Mouse (Mus musculus): ENCODE data around the gene Cd302. TPM values are rescaled to one million over a fixed set of nuclear protein-coding genes. Genes with fewer than 3 reads are reported as not detected.

Cd302 gene
- 17.2 and 17.4 TPM in 2 replicates for polyA plus RNA-seq (2016; fragmentation: Nextera tagmentation; extraction: Ambion mirVana)

- WGBS = 66% methylated on average over 4 of the region's 4 CpGs
- Histone ChIP-seq H3K4me1 (peaks cover 18% of the 10 kb centered on the region), H3K27ac (replicated peaks) (peak within 1 kb of the TSS; percentile 78), H3K4me3 (peak within 1 kb of the TSS; percentile 62), H3K36me3 (no peaks in the 10 kb centered on the region), H3K9me3 (replicated peaks) (no peaks in the 10 kb centered on the region), H3K27me3 (ENCODE audit: low read depth, poor library complexity, severe bottlenecking) (peaks cover 41% of the 10 kb centered on the region)
- no peak for DNase-seq (ENCODE audit: low spot score)
Measured at GRCm38 (mm10) chr2:60284467-60284821, at the start of gene Cd302. Gene Cd302 (minus strand): TSS chr2:60284488.

- no peaks in the 10 kb centered on the region for H3K36me3 ChIP-seq
- H3K9me3 ChIP-seq (replicated peaks) = no peaks in the 10 kb centered on the region
- H3K27ac ChIP-seq (replicated peaks) = no peak overlapping the region
- no peak overlapping the region for H3K4me3 ChIP-seq
- WGBS = 95% methylated on average over 10 of the region's 10 CpGs
- no peaks in the 10 kb centered on the region for H3K4me1 ChIP-seq
- no peaks in the 10 kb centered on the region for H3K27me3 ChIP-seq (ENCODE audit: low read depth, poor library complexity, severe bottlenecking)
- no peak for DNase-seq (ENCODE audit: low spot score)
Measured at GRCm38 (mm10) chr2:60328641-60329040, 44.4 kb upstream of the Cd302 start.

GRCm38 (mm10) chr2:60327581-60327980, 43.3 kb upstream of the Cd302 start:
- Histone ChIP-seq H3K36me3 (no peaks in the 10 kb centered on the region), H3K4me1 (no peaks in the 10 kb centered on the region), H3K27me3 (ENCODE audit: low read depth, poor library complexity, severe bottlenecking) (no peaks in the 10 kb centered on the region), H3K9me3 (replicated peaks) (no peaks in the 10 kb centered on the region), H3K27ac (replicated peaks) (no peak overlapping the region), H3K4me3 (no peak overlapping the region)
- no peak for DNase-seq (ENCODE audit: low spot score)
- WGBS = 88% methylated on average over 11 of the region's 11 CpGs

GRCm38 (mm10) chr2:60326948-60327347, 42.7 kb upstream of the Cd302 start:
- Histone ChIP-seq H3K27ac (replicated peaks) (no peak overlapping the region), H3K36me3 (no peaks in the 10 kb centered on the region), H3K27me3 (ENCODE audit: low read depth, poor library complexity, severe bottlenecking) (no peaks in the 10 kb centered on the region), H3K4me1 (no peaks in the 10 kb centered on the region), H3K4me3 (no peak overlapping the region), H3K9me3 (replicated peaks) (no peaks in the 10 kb centered on the region)
- WGBS = 94% methylated on average over 7 of the region's 7 CpGs
- DNase-seq (ENCODE audit: low spot score) = no peak

GRCm38 (mm10) chr2:60323411-60323810, 39.1 kb upstream of the Cd302 start:
- no peaks in the 10 kb centered on the region for H3K9me3 ChIP-seq (replicated peaks)
- 87% methylated on average over 5 of the region's 5 CpGs for WGBS
- no peaks in the 10 kb centered on the region for H3K27me3 ChIP-seq (ENCODE audit: low read depth, poor library complexity, severe bottlenecking)
- no peak overlapping the region for H3K4me3 ChIP-seq
- H3K36me3 ChIP-seq = no peaks in the 10 kb centered on the region
- DNase-seq (ENCODE audit: low spot score) = no peak
- no peak overlapping the region for H3K27ac ChIP-seq (replicated peaks)
- no peaks in the 10 kb centered on the region for H3K4me1 ChIP-seq

GRCm38 (mm10) chr2:60322031-60322726, 37.9 kb upstream of the Cd302 start:
- no peaks in the 10 kb centered on the region for H3K36me3 ChIP-seq
- WGBS = 81% methylated on average over 6 of the region's 6 CpGs
- DNase-seq (ENCODE audit: low spot score) = no peak
- H3K27me3 ChIP-seq (ENCODE audit: low read depth, poor library complexity, severe bottlenecking) = no peaks in the 10 kb centered on the region
- H3K4me1 ChIP-seq = no peaks in the 10 kb centered on the region
- no peak overlapping the region for H3K27ac ChIP-seq (replicated peaks)
- H3K4me3 ChIP-seq = no peak overlapping the region
- no peaks in the 10 kb centered on the region for H3K9me3 ChIP-seq (replicated peaks)

GRCm38 (mm10) chr2:60303796-60304195, 19.5 kb upstream of the Cd302 start:
- no peaks in the 10 kb centered on the region for H3K9me3 ChIP-seq (replicated peaks)
- WGBS = 96% methylated on average over 4 of the region's 4 CpGs
- H3K27ac ChIP-seq (replicated peaks) = no peak overlapping the region
- 0 out of 2 replicates have a peak, but pooled peaks cover 4% of the 10 kb centered on the region for H3K36me3 ChIP-seq
- H3K27me3 ChIP-seq (ENCODE audit: low read depth, poor library complexity, severe bottlenecking) = no peaks in the 10 kb centered on the region
- DNase-seq (ENCODE audit: low spot score) = no peak
- no peaks in the 10 kb centered on the region for H3K4me1 ChIP-seq
- H3K4me3 ChIP-seq = no peak overlapping the region

- no peak overlapping the region for H3K4me3 ChIP-seq
- H3K27me3 ChIP-seq (ENCODE audit: low read depth, poor library complexity, severe bottlenecking) = no peaks in the 10 kb centered on the region
- H3K9me3 ChIP-seq (replicated peaks) = no peaks in the 10 kb centered on the region
- H3K4me1 ChIP-seq = no peaks in the 10 kb centered on the region
- no peaks in the 10 kb centered on the region for H3K36me3 ChIP-seq
- no peak overlapping the region for H3K27ac ChIP-seq (replicated peaks)
- DNase-seq (ENCODE audit: low spot score) = no peak
- 94% methylated on average over 2 of the region's 2 CpGs for WGBS
Measured at GRCm38 (mm10) chr2:60299323-60299722, 15.0 kb upstream of the Cd302 start.

- Histone ChIP-seq H3K27me3 (ENCODE audit: low read depth, poor library complexity, severe bottlenecking) (no peaks in the 10 kb centered on the region), H3K36me3 (no peaks in the 10 kb centered on the region), H3K27ac (replicated peaks) (no peak overlapping the region), H3K4me3 (no peak overlapping the region), H3K4me1 (no peaks in the 10 kb centered on the region), H3K9me3 (replicated peaks) (no peaks in the 10 kb centered on the region)
- 82% methylated on average over 3 of the region's 3 CpGs for WGBS
- DNase-seq (ENCODE audit: low spot score) = no peak
Measured at GRCm38 (mm10) chr2:60298266-60298665, 14.0 kb upstream of the Cd302 start.

GRCm38 (mm10) chr2:60291381-60291780, 7.1 kb upstream of the Cd302 start:
- DNase-seq (ENCODE audit: low spot score) = no peak
- H3K4me3 ChIP-seq = no peak overlapping the region
- no peaks in the 10 kb centered on the region for H3K27me3 ChIP-seq (ENCODE audit: low read depth, poor library complexity, severe bottlenecking)
- H3K4me1 ChIP-seq = no peaks in the 10 kb centered on the region
- no peaks in the 10 kb centered on the region for H3K9me3 ChIP-seq (replicated peaks)
- no peaks in the 10 kb centered on the region for H3K36me3 ChIP-seq
- no peak overlapping the region for H3K27ac ChIP-seq (replicated peaks)
- WGBS = 82% methylated on average over 4 of the region's 4 CpGs

- Histone ChIP-seq H3K27ac (replicated peaks) (no peak overlapping the region), H3K36me3 (no peaks in the 10 kb centered on the region), H3K4me1 (no peaks in the 10 kb centered on the region), H3K9me3 (replicated peaks) (no peaks in the 10 kb centered on the region), H3K27me3 (ENCODE audit: low read depth, poor library complexity, severe bottlenecking) (peaks cover 17% of the 10 kb centered on the region), H3K4me3 (no peak overlapping the region)
- DNase-seq (ENCODE audit: low spot score) = no peak
- 95% methylated on average over 1 of the region's 1 CpGs for WGBS
Measured at GRCm38 (mm10) chr2:60289451-60289850, 5.2 kb upstream of the Cd302 start.

GRCm38 (mm10) chr2:60288606-60289005, 4.3 kb upstream of the Cd302 start:
- no peak overlapping the region for H3K27ac ChIP-seq (replicated peaks)
- no peak overlapping the region for H3K4me3 ChIP-seq
- peaks cover 26% of the 10 kb centered on the region for H3K27me3 ChIP-seq (ENCODE audit: low read depth, poor library complexity, severe bottlenecking)
- H3K9me3 ChIP-seq (replicated peaks) = no peaks in the 10 kb centered on the region
- no peak for DNase-seq (ENCODE audit: low spot score)
- H3K4me1 ChIP-seq = peaks cover 7% of the 10 kb centered on the region
- H3K36me3 ChIP-seq = no peaks in the 10 kb centered on the region
- 82% methylated on average over 4 of the region's 4 CpGs for WGBS

GRCm38 (mm10) chr2:60285107-60285617, 874 bp upstream of the Cd302 start:
- Histone ChIP-seq H3K4me1 (peaks cover 18% of the 10 kb centered on the region), H3K4me3 (no peak overlapping the region), H3K27me3 (ENCODE audit: low read depth, poor library complexity, severe bottlenecking) (peaks cover 41% of the 10 kb centered on the region), H3K27ac (replicated peaks) (no peak overlapping the region), H3K9me3 (replicated peaks) (no peaks in the 10 kb centered on the region), H3K36me3 (no peaks in the 10 kb centered on the region)
- no peak for DNase-seq (ENCODE audit: low spot score)
- 93% methylated on average over 8 of the region's 8 CpGs for whole genome bisulfite sequencing
